Mouse (Mus musculus) hindbrain, embryonic 12.5 days (tissue): ENCODE measurements around the gene Ajuba. TPM values are rescaled to one million over a fixed set of nuclear protein-coding genes. Genes with fewer than 3 reads are reported as not detected.

Source experiments
- ATAC-seq: fragments of 200-750 bp; cut with Nextera tagmentation; 2 replicates; pipeline ENCODE4 v1.8.0; 2017; ENCODE audit warnings: moderate TSS enrichment; ENCODE audit not compliant: low FRiP score
- H3K27ac ChIP-seq: fragments of 300-500 bp; sonication (generic); 2 replicates; pipeline ENCODE4 v1.5.1; 2016; ENCODE audit warnings: mild to moderate bottlenecking
- H3K27me3 ChIP-seq: fragments of 300-500 bp; sonication (generic); 2 replicates; pipeline ENCODE4 v1.6.1; 2016; ENCODE audit warnings: mild to moderate bottlenecking
- H3K36me3 ChIP-seq: fragments of 300-500 bp; sonication (generic); 2 replicates; pipeline ENCODE4 v1.6.1; 2016; ENCODE audit warnings: mild to moderate bottlenecking
- H3K4me1 ChIP-seq: fragments of 300-500 bp; sonication (generic); 2 replicates; pipeline ENCODE4 v1.6.1; 2016
- H3K4me2 ChIP-seq: fragments of 300-500 bp; sonication (generic); replicated peaks from 2 replicates; pipeline ENCODE4 v1.6.1; 2016; ENCODE audit warnings: mild to moderate bottlenecking
- H3K4me3 ChIP-seq: fragments of 300-500 bp; sonication (generic); 2 replicates; pipeline ENCODE4 v1.5.1; 2016; ENCODE audit warnings: mild to moderate bottlenecking
- H3K9ac ChIP-seq: fragments of 300-500 bp; sonication (generic); 2 replicates; pipeline ENCODE4 v1.6.1; 2016; ENCODE audit warnings: mild to moderate bottlenecking, moderate library complexity
- H3K9me3 ChIP-seq: fragments of 300-500 bp; sonication (generic); replicated peaks from 2 replicates; pipeline ENCODE4 v1.6.1; 2016; ENCODE audit warnings: mild to moderate bottlenecking
- WGBS: fragments of 180-500 bp; shearing (Covaris S2); methylation state at CpG from one replicate; pipeline ENCODE4 v1.1.7; 2016; 5-methylcytosine and 5-hydroxymethylcytosine counted together
- polyA plus RNA-seq: library from polyadenylated mRNA; unstranded; fragments of >200 nt; fragmentation: Nextera tagmentation; extraction: Ambion mirVana; gene quantifications from 2 replicates; pipeline ENCODE4 v1.2.1, GENCODE M21; 2016

Gene Ajuba
- polyA plus RNA-seq, 1 experiment from 2014 or later = 40.9 TPM

GRCm38 (mm10) chr14:54605752-54606321, 28.5 kb upstream of the Ajuba start, which contains the start of gene 4931414P19Rik:
4931414P19Rik (minus strand) TSS chr14:54605993.
- H3K4me2 ChIP-seq = peak within 1 kb of the TSS; percentile 60
- H3K36me3 ChIP-seq = no peaks in the 10 kb centered on the region
- H3K27ac ChIP-seq = peak within 1 kb of the TSS; percentile 58
- peak within 1 kb of the TSS; percentile 50 for H3K9ac ChIP-seq
- ATAC-seq = peak; percentile 26
- H3K27me3 ChIP-seq = no peaks in the 10 kb centered on the region
- H3K9me3 ChIP-seq = no peaks in the 10 kb centered on the region
- WGBS = under 1% methylated on average over 39 of the region's 39 CpGs
- peak within 1 kb of the TSS; percentile 40 for H3K4me3 ChIP-seq
- H3K4me1 ChIP-seq = peaks cover 12% of the 10 kb centered on the region

DNA sequence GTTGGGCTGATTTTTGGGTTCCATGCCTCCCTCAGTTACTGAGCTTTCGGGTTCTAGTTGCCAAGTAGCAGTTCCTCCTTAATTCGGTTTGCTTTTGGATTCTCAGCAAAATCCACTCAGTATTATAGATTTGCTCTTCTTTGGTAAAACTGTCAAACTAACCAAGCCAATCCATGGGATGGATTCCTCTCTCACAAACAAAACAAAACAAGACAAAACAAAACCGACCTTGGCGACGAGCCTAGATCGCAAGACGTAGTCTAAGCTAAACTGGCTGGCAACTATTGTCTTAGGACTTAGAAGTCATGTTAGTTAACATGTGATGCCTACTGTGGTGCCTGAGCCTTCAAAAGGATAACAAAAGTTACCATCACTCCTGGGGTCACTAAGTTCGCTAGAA, 26.3 kb upstream of the Ajuba start:
- H3K9ac ChIP-seq = no peak overlapping the region
- WGBS = 85% methylated on average over 8 of the region's 8 CpGs

GRCm38 (mm10) chr14:54603038-54603654, 25.8 kb upstream of the Ajuba start:
- Histone ChIP-seq H3K27ac (peak overlapping the region; percentile 96), H3K36me3 (0 out of 2 replicates have a peak, but pooled peaks cover 8% of the 10 kb centered on the region), H3K27me3 (no peaks in the 10 kb centered on the region), H3K4me1 (peaks cover 12% of the 10 kb centered on the region), H3K9me3 (no peaks in the 10 kb centered on the region), H3K4me2 (peak overlapping the region; percentile 41), H3K4me3 (peak overlapping the region; percentile 66), H3K9ac (peak overlapping the region; percentile 83)
- peak; percentile 99 for ATAC-seq
- WGBS = under 1% methylated on average over 46 of the region's 46 CpGs

More for the DNA sequence above, 26.3 kb upstream of the Ajuba start:
- 0 out of 2 replicates have a peak, but pooled peaks cover 5% of the 10 kb centered on the region for H3K36me3 ChIP-seq
- H3K9me3 ChIP-seq = no peaks in the 10 kb centered on the region
- H3K4me1 ChIP-seq = peaks cover 12% of the 10 kb centered on the region
- ATAC-seq = no peak
- H3K27me3 ChIP-seq = no peaks in the 10 kb centered on the region
- peak overlapping the region; percentile 41 for H3K4me2 ChIP-seq
- H3K27ac ChIP-seq = peak overlapping the region; percentile 81
- H3K4me3 ChIP-seq = peak overlapping the region; percentile 66

DNA sequence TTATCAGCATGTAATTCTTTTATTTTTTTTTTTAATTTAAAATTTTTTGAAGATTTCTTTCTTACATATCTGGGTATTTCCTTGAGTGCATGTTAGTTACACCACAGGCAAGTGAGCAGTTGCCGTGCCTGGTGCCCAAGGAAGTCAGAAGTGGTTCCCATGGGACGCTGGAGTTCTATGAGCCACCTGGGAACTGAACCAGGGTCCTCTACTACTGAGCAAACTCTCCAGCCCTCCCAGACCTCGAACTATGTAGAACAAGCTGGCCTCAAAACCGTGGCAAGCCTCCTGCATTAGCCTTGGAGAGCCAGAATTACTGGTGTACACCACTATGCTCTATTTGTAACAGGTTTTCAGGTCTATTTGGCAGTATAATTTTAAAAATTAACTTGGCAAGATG, 25.3 kb upstream of the Ajuba start:
- H3K9me3 ChIP-seq = no peaks in the 10 kb centered on the region
- H3K4me2 ChIP-seq = peak overlapping the region; percentile 41
- H3K4me3 ChIP-seq = peak overlapping the region; percentile 66
- H3K36me3 ChIP-seq = 0 out of 2 replicates have a peak, but pooled peaks cover 8% of the 10 kb centered on the region
- H3K4me1 ChIP-seq = peaks cover 12% of the 10 kb centered on the region
- 46% methylated on average over 4 of the region's 4 CpGs for WGBS
- H3K27me3 ChIP-seq = no peaks in the 10 kb centered on the region
- peak; percentile 24; the same call in 1 of the 2 replicates for ATAC-seq
- H3K9ac ChIP-seq = peak overlapping the region; percentile 83
- peak overlapping the region; percentile 96 for H3K27ac ChIP-seq

DNA sequence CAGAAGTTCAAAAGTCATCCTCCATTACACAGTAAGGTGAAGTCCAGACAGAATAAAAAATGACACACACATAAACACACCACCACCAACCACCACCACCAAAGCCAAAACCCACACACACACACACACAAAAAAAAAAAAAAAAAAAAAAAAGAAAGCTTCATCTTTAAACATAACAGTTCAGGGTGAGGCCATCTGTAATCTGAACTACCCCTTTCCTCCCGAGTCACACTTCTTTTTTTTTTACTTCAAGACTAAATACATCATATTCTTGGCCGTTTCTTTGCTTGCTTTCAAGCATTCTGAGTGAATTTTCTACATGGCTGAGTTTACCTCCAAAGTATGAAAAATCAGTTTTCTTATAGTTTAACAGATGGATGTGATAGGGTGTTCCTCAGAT, 24.2 kb upstream of the Ajuba start:
- 75% methylated on average over 2 of the region's 2 CpGs for WGBS
- Histone ChIP-seq H3K36me3 (0 out of 2 replicates have a peak, but pooled peaks cover 8% of the 10 kb centered on the region), H3K4me3 (no peak overlapping the region), H3K9ac (no peak overlapping the region), H3K27ac (no peak overlapping the region), H3K4me1 (peaks cover 10% of the 10 kb centered on the region), H3K27me3 (no peaks in the 10 kb centered on the region), H3K9me3 (no peaks in the 10 kb centered on the region), H3K4me2 (no peak overlapping the region)
- ATAC-seq = no peak

DNA sequence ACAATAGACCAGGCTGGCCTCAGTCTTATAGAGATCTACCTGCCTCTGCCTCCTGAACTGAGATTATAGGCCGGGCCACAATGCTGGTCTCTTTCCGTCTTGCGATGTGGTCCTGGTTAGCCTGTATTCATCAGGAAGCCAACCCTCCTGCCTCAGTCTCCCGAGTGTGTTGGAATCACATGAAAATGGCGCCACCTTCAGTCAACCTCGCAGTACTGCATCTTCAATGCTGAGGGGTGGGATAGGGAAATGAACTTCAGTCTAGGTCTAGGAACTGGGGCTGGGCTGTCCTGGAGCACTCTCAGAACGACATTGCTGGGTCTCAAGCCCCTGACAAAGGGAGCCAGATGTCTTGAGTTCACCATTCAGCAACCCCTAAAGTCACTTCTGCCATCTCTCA, 19.7 kb upstream of the Ajuba start:
- H3K4me2 ChIP-seq = no peak overlapping the region
- no peak for ATAC-seq
- H3K27me3 ChIP-seq = no peaks in the 10 kb centered on the region
- H3K4me1 ChIP-seq = peaks cover 6% of the 10 kb centered on the region; the same call in 1 of the 2 replicates
- H3K27ac ChIP-seq = no peak overlapping the region
- H3K36me3 ChIP-seq = peaks cover 20% of the 10 kb centered on the region
- WGBS = 80% methylated on average over 7 of the region's 7 CpGs
- no peak overlapping the region for H3K9ac ChIP-seq
- H3K9me3 ChIP-seq = no peaks in the 10 kb centered on the region
- H3K4me3 ChIP-seq = no peak overlapping the region

DNA sequence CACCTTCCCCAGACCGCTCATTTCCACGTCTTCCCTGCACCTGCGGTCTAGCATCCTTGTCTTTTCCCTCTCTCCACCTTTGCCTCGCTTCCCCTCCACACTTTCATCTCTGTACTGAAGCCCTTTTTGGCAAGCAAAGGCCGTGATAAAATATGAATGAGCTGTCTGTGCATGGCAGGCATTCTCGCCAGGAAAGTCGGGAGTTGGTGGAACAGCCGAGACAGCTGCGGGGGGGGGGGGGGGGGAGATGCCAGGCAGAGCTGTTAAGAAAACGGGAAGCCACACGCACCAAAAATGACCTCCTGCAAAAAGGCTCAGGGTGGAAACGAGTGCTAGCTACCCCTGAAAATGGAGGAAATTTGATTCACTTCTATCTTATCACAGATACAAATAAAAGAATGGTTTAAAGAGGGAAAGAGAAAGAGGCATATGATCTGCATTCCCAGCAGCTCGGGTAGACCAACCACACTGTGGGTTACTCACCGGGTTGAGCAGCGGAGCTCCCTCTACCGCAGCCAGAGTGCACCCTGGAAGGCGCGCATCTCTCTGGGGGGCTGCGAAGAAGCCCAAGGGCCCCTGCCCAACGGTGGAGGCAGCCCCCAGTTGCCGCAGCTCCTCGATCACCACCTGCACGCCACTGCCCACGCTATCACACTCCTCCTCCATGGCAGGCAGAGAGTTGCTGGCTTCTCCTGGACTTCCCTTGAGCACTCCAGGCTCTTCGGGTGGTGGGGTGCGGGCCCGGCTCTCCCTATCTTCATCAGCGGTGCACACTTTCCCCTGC, 17.5 kb upstream of the Ajuba start:
- H3K4me2 ChIP-seq = no peak overlapping the region
- H3K9ac ChIP-seq = no peak overlapping the region
- peaks cover 23% of the 10 kb centered on the region for H3K36me3 ChIP-seq
- no peak overlapping the region for H3K4me3 ChIP-seq
- peaks cover 6% of the 10 kb centered on the region; the same call in 1 of the 2 replicates for H3K4me1 ChIP-seq
- 67% methylated on average over 28 of the region's 28 CpGs for WGBS
- H3K27me3 ChIP-seq = no peaks in the 10 kb centered on the region
- no peak for ATAC-seq
- no peak overlapping the region for H3K27ac ChIP-seq
- no peaks in the 10 kb centered on the region for H3K9me3 ChIP-seq

DNA sequence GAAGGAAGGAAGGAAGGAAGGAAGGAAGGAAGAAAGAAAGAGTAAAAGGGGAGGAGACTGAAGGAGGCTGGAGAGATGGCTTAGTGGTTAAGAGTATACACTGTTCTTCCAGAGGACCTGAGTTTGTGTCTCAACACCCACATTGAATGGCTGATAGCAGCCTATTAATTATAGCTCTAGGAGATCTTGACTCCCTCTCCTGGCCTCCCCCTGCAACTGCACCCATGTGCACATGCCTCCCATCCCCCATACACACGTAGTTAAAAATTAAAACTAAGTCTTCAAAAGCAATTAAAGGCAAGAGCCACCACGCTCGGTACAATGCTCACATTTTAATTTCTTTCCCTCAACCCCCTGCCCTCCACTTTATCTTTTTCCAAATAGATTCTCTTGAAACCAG, 16.7 kb upstream of the Ajuba start:
- Histone ChIP-seq H3K36me3 (peaks cover 23% of the 10 kb centered on the region), H3K4me3 (no peak overlapping the region), H3K27me3 (no peaks in the 10 kb centered on the region), H3K9me3 (no peaks in the 10 kb centered on the region), H3K27ac (no peak overlapping the region), H3K9ac (no peak overlapping the region), H3K4me2 (no peak overlapping the region), H3K4me1 (peaks cover 6% of the 10 kb centered on the region; the same call in 1 of the 2 replicates)
- 93% methylated on average over 3 of the region's 3 CpGs for WGBS
- ATAC-seq = no peak

- no peaks in the 10 kb centered on the region for H3K27me3 ChIP-seq
- no peak for ATAC-seq
- H3K4me1 ChIP-seq = peaks cover 6% of the 10 kb centered on the region; the same call in 1 of the 2 replicates
- WGBS = 67% methylated on average over 10 of the region's 10 CpGs
- no peak overlapping the region for H3K4me2 ChIP-seq
- H3K9ac ChIP-seq = peak overlapping the region; percentile 10; the same call in 1 of the 2 replicates
- H3K36me3 ChIP-seq = peaks cover 16% of the 10 kb centered on the region
- H3K27ac ChIP-seq = peak overlapping the region; percentile 55; the same call in 1 of the 2 replicates
- H3K4me3 ChIP-seq = no peak overlapping the region
- no peaks in the 10 kb centered on the region for H3K9me3 ChIP-seq
Measured at GRCm38 (mm10) chr14:54592319-54592934, 15.1 kb upstream of the Ajuba start.

DNA sequence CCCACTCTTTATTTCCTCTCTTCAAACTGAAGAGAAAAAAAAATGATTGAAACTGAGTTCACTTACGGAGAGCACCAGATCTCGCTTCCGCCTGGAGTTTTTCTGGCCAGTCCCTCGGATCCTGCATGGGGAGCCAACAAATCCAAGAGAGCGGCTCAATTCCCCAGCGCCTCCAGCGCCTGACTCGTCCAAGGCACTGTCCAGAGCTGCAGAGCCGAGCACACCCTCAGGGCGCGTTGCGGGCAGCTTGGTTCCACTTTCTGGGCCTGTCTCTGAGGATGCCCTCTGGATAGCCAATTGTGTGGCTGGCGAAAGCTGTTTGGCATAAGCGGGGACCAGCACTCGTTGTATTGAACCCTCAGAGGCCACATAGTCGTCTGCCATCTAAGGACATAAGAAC, 13.7 kb upstream of the Ajuba start:
- WGBS = 91% methylated on average over 16 of the region's 16 CpGs
- no peak for ATAC-seq

GRCm38 (mm10) chr14:54583681-54584338, 6.5 kb upstream of the Ajuba start:
- H3K4me2 ChIP-seq = no peak overlapping the region
- no peaks in the 10 kb centered on the region for H3K27me3 ChIP-seq
- H3K27ac ChIP-seq = no peak overlapping the region
- peaks cover 18% of the 10 kb centered on the region for H3K36me3 ChIP-seq
- no peak overlapping the region for H3K9ac ChIP-seq
- WGBS = 50% methylated on average over 7 of the region's 7 CpGs
- H3K4me3 ChIP-seq = no peak overlapping the region
- no peaks in the 10 kb centered on the region for H3K9me3 ChIP-seq
- H3K4me1 ChIP-seq = no peaks in the 10 kb centered on the region
- peak; percentile 50 for ATAC-seq

More for the DNA sequence above, 13.7 kb upstream of the Ajuba start:
- Histone ChIP-seq H3K4me1 (peaks cover 6% of the 10 kb centered on the region; the same call in 1 of the 2 replicates), H3K36me3 (peaks cover 16% of the 10 kb centered on the region), H3K9ac (no peak overlapping the region), H3K4me3 (no peak overlapping the region), H3K27ac (no peak overlapping the region), H3K4me2 (no peak overlapping the region), H3K9me3 (no peaks in the 10 kb centered on the region), H3K27me3 (no peaks in the 10 kb centered on the region)
